Mouse (Mus musculus): ENCODE results near the gene Lsm10.

Gene Lsm10

DNA sequence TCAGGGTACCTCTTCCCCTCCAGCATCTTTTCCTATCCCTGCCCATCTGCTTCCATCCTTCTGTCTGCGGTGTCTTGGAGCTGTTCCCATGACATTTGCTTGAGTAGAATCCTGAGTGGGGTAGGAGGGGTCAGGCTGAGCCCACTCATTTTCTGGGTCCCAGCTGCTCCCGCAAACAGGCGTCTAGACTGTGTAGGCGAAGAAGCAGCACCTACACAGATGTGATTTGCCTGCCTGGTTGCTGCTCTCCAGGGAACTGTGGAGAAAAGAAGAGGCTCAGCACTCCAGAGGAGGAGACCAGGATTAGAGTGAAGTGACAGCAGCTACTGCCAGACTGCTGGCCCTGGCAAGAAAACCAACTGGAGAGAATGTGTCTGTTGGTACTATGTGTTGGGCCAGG is 22.2 kb downstream of the Lsm10 start:
- no peak for DNase-seq (ENCODE audit: low read depth, low spot score)

DNA sequence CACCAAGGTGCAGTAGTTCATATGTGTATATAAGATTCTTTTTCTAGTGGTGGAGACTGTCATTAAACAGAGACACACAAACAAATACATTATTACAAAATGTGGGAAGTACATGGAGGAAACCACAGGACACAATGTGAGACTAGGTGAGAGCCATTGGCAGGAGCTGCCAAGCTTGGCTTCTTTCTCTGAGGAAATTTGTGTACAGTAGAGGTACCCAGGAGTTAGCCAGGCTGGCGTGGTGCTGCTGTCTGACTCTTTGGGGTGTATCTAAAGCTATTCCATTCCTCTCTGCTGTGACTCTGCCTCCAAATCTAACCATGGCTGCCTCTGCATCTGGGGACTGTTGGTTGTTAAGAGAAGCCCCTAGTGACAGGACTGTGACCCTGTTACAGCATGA is 22.6 kb downstream of the Lsm10 start:
- no peak for DNase-seq (ENCODE audit: low read depth, low spot score)

- DNase-seq (ENCODE audit: low read depth, low spot score): no peak
Observed at GRCm38 (mm10) chr4:126120052-126120451, 23.6 kb downstream of the Lsm10 start.

GRCm38 (mm10) chr4:126120506-126120905 is 24.1 kb downstream of the Lsm10 start:
- DNase-seq (ENCODE audit: low read depth, low spot score): no peak

- no peak for DNase-seq (ENCODE audit: low read depth, low spot score)
Observed at GRCm38 (mm10) chr4:126123309-126124040, 27.1 kb downstream of the Lsm10 start.

DNA sequence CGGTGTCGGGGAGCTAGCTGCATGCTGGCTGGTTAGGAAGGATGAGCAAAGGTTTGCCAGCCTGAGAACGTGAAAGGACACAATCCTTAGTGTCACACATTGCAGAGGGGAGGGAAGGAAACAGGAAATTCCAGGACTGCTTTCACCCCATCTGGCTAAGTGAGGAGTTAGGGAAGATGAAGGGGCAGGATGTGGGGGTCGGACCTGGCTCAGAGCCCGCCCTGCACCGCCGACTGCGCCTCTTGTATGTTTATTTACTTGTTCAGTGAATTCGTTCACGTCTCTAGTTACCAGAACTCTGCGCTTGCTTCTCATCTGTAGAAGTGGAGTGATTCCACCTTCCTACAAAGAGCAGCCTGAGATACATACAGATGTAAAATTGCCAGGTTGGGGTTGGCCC is 34.1 kb downstream of the Lsm10 start:
- no peak for DNase-seq (ENCODE audit: low read depth, low spot score)

GRCm38 (mm10) chr4:126131290-126132121 is 35.1 kb downstream of the Lsm10 start:
- DNase-seq (ENCODE audit: low read depth, low spot score): peak; percentile 52

- no peak for DNase-seq (ENCODE audit: low read depth, low spot score)
Observed at GRCm38 (mm10) chr4:126132636-126133264, 36.3 kb downstream of the Lsm10 start.

DNA sequence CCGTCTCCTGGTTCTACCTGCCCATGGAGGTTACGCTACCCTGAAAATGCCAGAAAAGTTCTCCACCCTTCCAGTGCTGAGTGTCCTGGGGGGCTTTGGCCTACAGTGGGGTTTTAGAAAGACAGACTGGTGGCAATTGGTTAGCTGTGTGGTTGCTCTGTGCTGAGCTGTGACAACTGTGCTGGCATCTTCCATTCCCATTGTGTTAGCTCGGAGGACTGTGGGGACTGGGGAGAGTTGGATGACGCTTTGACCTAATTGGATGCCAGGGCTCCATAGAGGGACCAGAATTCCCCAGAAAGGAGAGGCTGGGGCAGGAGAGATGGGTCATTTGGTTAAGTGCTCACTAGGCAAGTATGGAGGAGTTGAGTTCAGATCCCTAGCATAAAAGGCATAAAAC is 37.8 kb downstream of the Lsm10 start:
- no peak for DNase-seq (ENCODE audit: low read depth, low spot score)

- no peak for DNase-seq (ENCODE audit: low read depth, low spot score)
Observed at GRCm38 (mm10) chr4:126134639-126135038, 38.2 kb downstream of the Lsm10 start.

- no peak for DNase-seq (ENCODE audit: low read depth, low spot score)
Observed at GRCm38 (mm10) chr4:126137773-126138172, 41.4 kb downstream of the Lsm10 start.

- DNase-seq (ENCODE audit: low read depth, low spot score): no peak
Observed at GRCm38 (mm10) chr4:126141021-126141420, 44.6 kb downstream of the Lsm10 start.

- no peak for DNase-seq (ENCODE audit: low read depth, low spot score)
Observed at GRCm38 (mm10) chr4:126145396-126145795, 49.0 kb downstream of the Lsm10 start.

- peak; percentile 38 for DNase-seq (ENCODE audit: low read depth, low spot score)
Observed at GRCm38 (mm10) chr4:126146974-126147532, 50.6 kb downstream of the Lsm10 start.

- DNase-seq (ENCODE audit: low read depth, low spot score): peak; percentile 92
Observed at GRCm38 (mm10) chr4:126147533-126148160, 51.2 kb downstream of the Lsm10 start, which contains the start of gene Eva1b. Gene Eva1b (plus strand): TSS chr4:126147744.

Data from forelimb bud, embryonic 11.5 days (tissue).